Mouse (Mus musculus) MEL (cell line): ENCODE data around the gene Uqcc3. TPM values are rescaled to one million over a fixed set of nuclear protein-coding genes. Genes with fewer than 3 reads are reported as not detected.

ENCODE experiments used
- DNase-seq: peaks from one replicate; pipeline ENCODE4 v3.0.0; 2011; ENCODE audit warnings: low read depth, low spot score
- H3K27ac ChIP-seq: 2 replicates; pipeline ENCODE4 v1.5.1; 2012; ENCODE audit warnings: low read depth, mild to moderate bottlenecking, control low read depth, low read length, moderate library complexity; ENCODE audit not compliant: control insufficient read depth
- H3K27me3 ChIP-seq, 2 experiments: fragments of 150-350 bp in 1 of 2; sonication (generic) in 1 of 2; 2 replicates each; pipeline ENCODE4 v1.6.1; 2012; ENCODE audit warnings: low read length in 2 of 2, mild to moderate bottlenecking in 2 of 2, improper control_type of control experiment in 1 of 2, moderate library complexity in 1 of 2; ENCODE audit not compliant: insufficient read depth in 2 of 2, control insufficient read depth in 1 of 2
- H3K36me3 ChIP-seq, 2 experiments: 2 replicates each; pipeline ENCODE4 v1.6.1; 2012 to 2014; ENCODE audit warnings: low read length in 2 of 2, improper control_type of control experiment in 1 of 2, inconsistent platforms in 1 of 2, mild to moderate bottlenecking in 1 of 2; ENCODE audit not compliant: insufficient read depth in 2 of 2, control insufficient read depth in 1 of 2
- H3K4me1 ChIP-seq, 2 experiments: fragments of 150-350 bp in 1 of 2; sonication (generic) in 1 of 2; 2 replicates each; pipeline ENCODE4 v1.6.1; 2012; ENCODE audit warnings: low read length in 2 of 2, improper control_type of control experiment in 1 of 2, mild to moderate bottlenecking in 1 of 2; ENCODE audit not compliant: insufficient read depth in 2 of 2, control insufficient read depth in 1 of 2
- H3K4me3 ChIP-seq, 2 experiments: fragments of 150-350 bp in 1 of 2; sonication (generic) in 1 of 2; 2 replicates each; pipeline ENCODE4 v1.5.1; 2012; ENCODE audit warnings: low read depth in 2 of 2, low read length in 2 of 2, mild to moderate bottlenecking in 2 of 2, moderate library complexity in 2 of 2, control low read depth in 1 of 2, improper control_type of control experiment in 1 of 2; ENCODE audit not compliant: control insufficient read depth in 1 of 2, insufficient read depth in 1 of 2
- H3K79me2 ChIP-seq: 2 replicates; pipeline ENCODE4 v1.6.1; 2012; ENCODE audit warnings: mild to moderate bottlenecking, low read length, moderate library complexity; ENCODE audit not compliant: control insufficient read depth, poor library complexity, insufficient read depth
- H3K9ac ChIP-seq: 2 replicates; pipeline ENCODE4 v1.6.1; 2012; ENCODE audit warnings: low read depth, mild to moderate bottlenecking, control low read depth, low read length, moderate library complexity; ENCODE audit not compliant: control insufficient read depth, poor library complexity, severe bottlenecking
- H3K9me3 ChIP-seq: fragments of 150-350 bp; sonication (generic); replicated peaks from 2 replicates; pipeline ENCODE4 v1.6.1; 2012; ENCODE audit warnings: mild to moderate bottlenecking, low read length, improper control_type of control experiment, moderate library complexity; ENCODE audit not compliant: insufficient read depth
- CHD2 ChIP-seq: IDR thresholded peaks from 2 replicates; pipeline ENCODE4 v1.6.1; 2011; ENCODE audit warnings: low read length, improper control_type of control experiment
- CTCF ChIP-seq, 3 experiments: IDR thresholded peaks in 2 of 3; conservative IDR thresholded peaks in 1 of 3; 2 replicates each; pipeline ENCODE4 v1.5.1; 2011 to 2012; ENCODE audit warnings: low read length in 3 of 3, low read depth in 2 of 3, mild to moderate bottlenecking in 2 of 3, improper control_type of control experiment in 1 of 3, inconsistent platforms in 1 of 3, mixed read lengths in 1 of 3, moderate library complexity in 1 of 3; ENCODE audit not compliant: control insufficient read depth in 1 of 3, insufficient read depth in 1 of 3, poor library complexity in 1 of 3, severe bottlenecking in 1 of 3
- ELF1 ChIP-seq: IDR thresholded peaks from 2 replicates; pipeline ENCODE4 v1.6.1; 2014; ENCODE audit warnings: low read depth, mild to moderate bottlenecking, inconsistent platforms, low read length, improper control_type of control experiment, moderate library complexity
- GABPA ChIP-seq: IDR thresholded peaks from 2 replicates; pipeline ENCODE4 v1.6.1; 2012; ENCODE audit warnings: low read depth, mild to moderate bottlenecking, inconsistent platforms, low read length, improper control_type of control experiment, moderate library complexity
- GATA1 ChIP-seq: IDR thresholded peaks from 2 replicates; pipeline ENCODE4 v1.6.1; 2011; ENCODE audit warnings: low read depth, low read length, improper control_type of control experiment
- HCFC1 ChIP-seq: IDR thresholded peaks from 2 replicates; pipeline ENCODE4 v1.6.1; 2012; ENCODE audit warnings: low read depth, mild to moderate bottlenecking, inconsistent platforms, low read length, improper control_type of control experiment, moderate library complexity
- JUND ChIP-seq: IDR thresholded peaks from 2 replicates; pipeline ENCODE4 v1.6.1; 2011; ENCODE audit warnings: low read depth, mild to moderate bottlenecking, improper control_type of control experiment, low read length
- MAX ChIP-seq: IDR thresholded peaks from 2 replicates; pipeline ENCODE4 v1.6.1; 2011; ENCODE audit warnings: low read length, improper control_type of control experiment
- MAZ ChIP-seq: IDR thresholded peaks from 2 replicates; pipeline ENCODE4 v1.6.1; 2012; ENCODE audit warnings: low read depth, mild to moderate bottlenecking, inconsistent platforms, low read length, improper control_type of control experiment
- MYB ChIP-seq: IDR thresholded peaks from 2 replicates; pipeline ENCODE4 v1.6.1; 2011; ENCODE audit warnings: mild to moderate bottlenecking, low read depth, low read length, improper control_type of control experiment
- MYC ChIP-seq: IDR thresholded peaks from 2 replicates; pipeline ENCODE4 v1.6.1; 2011; ENCODE audit warnings: low read depth, mild to moderate bottlenecking, low read length, improper control_type of control experiment, moderate library complexity
- POLR2A ChIP-seq, 2 experiments: IDR thresholded peaks; 2 replicates each; pipeline ENCODE4 v1.6.1; 2011 to 2012; ENCODE audit warnings: low read length in 2 of 2, mild to moderate bottlenecking in 2 of 2, control low read depth in 1 of 2, improper control_type of control experiment in 1 of 2, low read depth in 1 of 2, moderate library complexity in 1 of 2; ENCODE audit not compliant: control insufficient read depth in 1 of 2, insufficient read depth in 1 of 2, poor library complexity in 1 of 2
- POLR2AphosphoS2 ChIP-seq: IDR thresholded peaks from 2 replicates; pipeline ENCODE4 v1.6.1; 2011; ENCODE audit warnings: low read length, improper control_type of control experiment
- RAD21 ChIP-seq: IDR thresholded peaks from 2 replicates; pipeline ENCODE4 v1.6.1; 2011; ENCODE audit warnings: mild to moderate bottlenecking, low read depth, low read length, improper control_type of control experiment
- RCOR1 ChIP-seq: IDR thresholded peaks from 2 replicates; pipeline ENCODE4 v1.6.1; 2012; ENCODE audit warnings: low read depth, mild to moderate bottlenecking, inconsistent platforms, low read length, improper control_type of control experiment
- SIN3A ChIP-seq: IDR thresholded peaks from 2 replicates; pipeline ENCODE4 v1.6.1; 2012; ENCODE audit warnings: low read length, improper control_type of control experiment, inconsistent platforms
- SMC3 ChIP-seq: IDR thresholded peaks from 2 replicates; pipeline ENCODE4 v1.6.1; 2011; ENCODE audit warnings: low read depth, low read length, improper control_type of control experiment
- TAL1 ChIP-seq: IDR thresholded peaks from 2 replicates; pipeline ENCODE4 v1.6.1; 2012; ENCODE audit warnings: mild to moderate bottlenecking, inconsistent platforms, low read length, moderate library complexity, mixed read lengths
- TBP ChIP-seq: IDR thresholded peaks from 2 replicates; pipeline ENCODE4 v1.8.0; 2011; ENCODE audit warnings: low read depth, low read length, improper control_type of control experiment
- TCF12 ChIP-seq: IDR thresholded peaks from 2 replicates; pipeline ENCODE4 v1.6.1; 2014; ENCODE audit warnings: low read depth, mild to moderate bottlenecking, inconsistent platforms, low read length, improper control_type of control experiment, moderate library complexity
- UBTF ChIP-seq: IDR thresholded peaks from 2 replicates; pipeline ENCODE4 v1.6.1; 2012; ENCODE audit warnings: low read depth, mild to moderate bottlenecking, inconsistent platforms, low read length, improper control_type of control experiment, moderate library complexity, borderline replicate concordance; ENCODE audit not compliant: insufficient read depth
- USF1 ChIP-seq: IDR thresholded peaks from 2 replicates; pipeline ENCODE4 v1.6.1; 2014; ENCODE audit warnings: low read depth, mild to moderate bottlenecking, inconsistent platforms, low read length, improper control_type of control experiment, moderate library complexity
- ZC3H11A ChIP-seq: IDR thresholded peaks from 2 replicates; pipeline ENCODE4 v1.6.1; 2012; ENCODE audit warnings: low read depth, mild to moderate bottlenecking, inconsistent platforms, low read length, improper control_type of control experiment
- ZKSCAN1 ChIP-seq: IDR thresholded peaks from 2 replicates; pipeline ENCODE4 v1.6.1; 2012; ENCODE audit warnings: low read depth, mild to moderate bottlenecking, inconsistent platforms, low read length, improper control_type of control experiment, moderate library complexity
- ZMIZ1 ChIP-seq: IDR thresholded peaks from 2 replicates; pipeline ENCODE4 v1.6.1; 2012; ENCODE audit warnings: low read depth, mild to moderate bottlenecking, inconsistent platforms, low read length, improper control_type of control experiment, moderate library complexity
- polyA plus RNA-seq, 2 experiments: library from polyadenylated mRNA; stranded (reverse) in 1 of 2; unstranded in 1 of 2; fragments of >175 nt in 1 of 2; fragments of >200 nt in 1 of 2; gene quantifications; 2 replicates each; pipeline versions ENCODE4 v1.2.1 to v1.2.4; 2012; ENCODE audit warnings: low replicate concordance in 2 of 2, low read depth in 1 of 2; ENCODE audit not compliant: insufficient read length in 2 of 2, insufficient read depth in 1 of 2, missing spikeins in 1 of 2
- total RNA-seq: library from RNA; depleted of rRNA; stranded (reverse); fragments of 300-350 nt; gene quantifications from 2 replicates; pipeline ENCODE4 v1.2.3, GENCODE M21; 2012

The Uqcc3 gene
- total and polyA plus RNA-seq, 3 experiments, result 49.4 to 55.0 TPM; not detected in 1

GRCm38 (mm10) chr19:8864265-8864664 is 16.5 kb downstream of the Uqcc3 start:
- Histone ChIP-seq H3K4me3 (no peak overlapping the region), H3K9me3 (no peaks in the 10 kb centered on the region), H3K27ac (no peak overlapping the region), H3K4me1 (no peaks in the 10 kb centered on the region), H3K36me3 (no peaks in the 10 kb centered on the region), H3K9ac (no peak overlapping the region), H3K79me2 (no peaks in the 10 kb centered on the region), H3K27me3 (no peaks in the 10 kb centered on the region)
- DNase-seq, result no peak
- 0 out of 6 replicates have a peak, but pooled peaks of 1 of the 3 experiments have one; percentile 4 for TF ChIP-seq CTCF (IDR thresholded peaks at IDR 0.05 in 2 of 3, conservative IDR thresholded peaks at IDR 0.05 in 1 of 3; ENCODE audit: control insufficient read depth in 1 of 3, insufficient read depth in 1 of 3, low read depth in 2 of 3, low read length in 3 of 3, poor library complexity in 1 of 3, severe bottlenecking in 1 of 3)
- no peak for TF ChIP-seq POLR2AphosphoS2

GRCm38 (mm10) chr19:8859018-8859417 is 21.7 kb downstream of the Uqcc3 start:
- Histone ChIP-seq H3K9me3 (no peaks in the 10 kb centered on the region), H3K27me3 (no peaks in the 10 kb centered on the region), H3K79me2 (no peaks in the 10 kb centered on the region), H3K4me1 (no peaks in the 10 kb centered on the region), H3K36me3 (no peaks in the 10 kb centered on the region), H3K4me3 (no peak overlapping the region), H3K27ac (no peak overlapping the region), H3K9ac (no peak overlapping the region)
- peak; percentile 63 for DNase-seq
- peak; percentile 82 for TF ChIP-seq ZC3H11A
- peak; percentile 52 to 80 (median 55) for TF ChIP-seq CTCF (IDR thresholded peaks at IDR 0.05 in 2 of 3, conservative IDR thresholded peaks at IDR 0.05 in 1 of 3; ENCODE audit: control insufficient read depth in 1 of 3, insufficient read depth in 1 of 3, low read depth in 2 of 3, low read length in 3 of 3, poor library complexity in 1 of 3, severe bottlenecking in 1 of 3)
- peak; percentile 54; the same call in 1 of the 2 replicates for TF ChIP-seq TBP
- no peak for TF ChIP-seq ZMIZ1
- TF ChIP-seq RAD21, result peak; percentile 76
- no peak for TF ChIP-seq ZKSCAN1
- TF ChIP-seq SIN3A, result 0 out of 2 replicates have a peak, but pooled peaks have one; percentile 28
- TF ChIP-seq SMC3, result peak; percentile 94

GRCm38 (mm10) chr19:8857689-8858088 is 23.0 kb downstream of the Uqcc3 start:
- no peaks in the 10 kb centered on the region for H3K36me3 ChIP-seq
- H3K9ac ChIP-seq, result no peak overlapping the region
- H3K27ac ChIP-seq, result no peak overlapping the region
- no peaks in the 10 kb centered on the region for H3K9me3 ChIP-seq
- no peaks in the 10 kb centered on the region for H3K27me3 ChIP-seq
- no peaks in the 10 kb centered on the region for H3K4me1 ChIP-seq
- H3K4me3 ChIP-seq, result no peak overlapping the region
- H3K79me2 ChIP-seq, result no peaks in the 10 kb centered on the region
- peak; percentile 76 for DNase-seq
- TF ChIP-seq MYC, result peak; percentile 89
- peak; percentile 89 for TF ChIP-seq SMC3
- TF ChIP-seq GATA1, result no peak
- TF ChIP-seq USF1, result peak; percentile 88
- no peak for TF ChIP-seq ELF1
- TF ChIP-seq ZMIZ1, result no peak
- TF ChIP-seq ZKSCAN1, result no peak
- peak; percentile 73 to 85 (median 78) for TF ChIP-seq CTCF (IDR thresholded peaks at IDR 0.05 in 2 of 3, conservative IDR thresholded peaks at IDR 0.05 in 1 of 3; ENCODE audit: control insufficient read depth in 1 of 3, insufficient read depth in 1 of 3, low read depth in 2 of 3, low read length in 3 of 3, poor library complexity in 1 of 3, severe bottlenecking in 1 of 3)
- no peak for TF ChIP-seq TBP
- TF ChIP-seq RCOR1, result no peak
- peak; percentile 43; the same call in 1 of the 2 replicates for TF ChIP-seq SIN3A
- no peak for TF ChIP-seq UBTF
- TF ChIP-seq JUND, result no peak
- peak; percentile 71 for TF ChIP-seq MAX
- no peak for TF ChIP-seq TCF12
- no peak for TF ChIP-seq TAL1
- no peak for TF ChIP-seq GABPA
- TF ChIP-seq MAZ, result no peak
- peak; percentile 90 for TF ChIP-seq RAD21
- TF ChIP-seq HCFC1, result no peak
- TF ChIP-seq MYB, result no peak
- TF ChIP-seq CHD2, result no peak
- peak; percentile 85 for TF ChIP-seq ZC3H11A
- TF ChIP-seq POLR2A (IDR thresholded peaks at IDR 0.05; ENCODE audit: control insufficient read depth in 1 of 2, insufficient read depth in 1 of 2, low read depth in 1 of 2, low read length in 2 of 2, poor library complexity in 1 of 2), result no peak
